Mouse (Mus musculus): Measurements from ENCODE around the gene Hk1. TPM values are rescaled to one million over a fixed set of nuclear protein-coding genes. Genes with fewer than 3 reads are reported as not detected.

Gene Hk1
- total and polyA plus RNA-seq, 3 experiments, result 192 to 740 (median 441) TPM

DNA sequence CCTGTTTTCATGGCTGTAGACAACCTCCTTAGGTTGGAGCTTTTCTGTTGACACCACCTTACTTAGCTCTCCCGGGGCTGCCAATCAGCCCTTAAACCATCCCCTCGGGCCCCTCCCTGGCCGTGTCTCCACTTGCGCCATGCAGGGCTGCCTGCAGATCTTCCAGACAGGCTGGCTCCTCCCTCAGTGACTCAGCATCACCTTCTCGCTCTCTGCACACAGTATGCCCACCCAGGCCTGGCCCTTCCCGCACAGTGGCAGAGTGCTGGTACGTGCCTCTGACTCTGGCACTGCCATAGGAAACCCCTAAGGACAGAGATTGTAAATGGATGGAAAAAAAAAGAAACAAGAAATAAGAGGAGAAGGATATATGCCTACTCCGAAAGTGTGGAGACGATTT, 96.9 kb downstream of the Hk1 start:
- Histone ChIP-seq H3K4me3 (ENCODE audit: control insufficient read depth in 1 of 2, insufficient read depth in 1 of 2, low read depth in 2 of 2, low read length in 2 of 2) (no peak overlapping the region), H3K9me3 (replicated peaks; ENCODE audit: insufficient read depth, low read length) (no peaks in the 10 kb centered on the region), H3K4me1 (ENCODE audit: control insufficient read depth in 1 of 2, insufficient read depth in 2 of 2, low read length in 2 of 2) (no peaks in the 10 kb centered on the region), H3K27ac (ENCODE audit: control insufficient read depth, low read depth, low read length) (no peak overlapping the region), H3K27me3 (ENCODE audit: control insufficient read depth in 1 of 2, insufficient read depth in 2 of 2, low read length in 2 of 2) (no peaks in the 10 kb centered on the region), H3K9ac (ENCODE audit: control insufficient read depth, low read depth, low read length, poor library complexity, severe bottlenecking) (no peak overlapping the region), H3K36me3 (ENCODE audit: control insufficient read depth in 1 of 2, insufficient read depth in 2 of 2, low read length in 2 of 2) (peaks cover 0 to 38% of the 10 kb centered on the region in 2 experiments; a peak in 2 of 4 replicates), H3K79me2 (ENCODE audit: control insufficient read depth, insufficient read depth, low read length, poor library complexity) (no peaks in the 10 kb centered on the region)
- no peak for TF ChIP-seq ELF1 (IDR thresholded peaks at IDR 0.05; ENCODE audit: low read depth, low read length)
- TF ChIP-seq POLR2A (IDR thresholded peaks at IDR 0.05; ENCODE audit: control insufficient read depth in 1 of 2, insufficient read depth in 1 of 2, low read depth in 1 of 2, low read length in 2 of 2, poor library complexity in 1 of 2), result 0 out of 4 replicates have a peak, but pooled peaks of 1 of the 2 experiments have one; percentile 1
- TF ChIP-seq ETS1 (IDR thresholded peaks at IDR 0.05; ENCODE audit: low read depth, low read length), result no peak
- TF ChIP-seq HCFC1 (IDR thresholded peaks at IDR 0.05; ENCODE audit: low read depth, low read length), result no peak
- no peak for TF ChIP-seq MXI1 (IDR thresholded peaks at IDR 0.05; ENCODE audit: low read depth, low read length)
- TF ChIP-seq ZKSCAN1 (IDR thresholded peaks at IDR 0.05; ENCODE audit: low read depth, low read length), result peak; percentile 64; the same call in 1 of the 2 replicates
- no peak for TF ChIP-seq MYC (IDR thresholded peaks at IDR 0.05; ENCODE audit: low read depth, low read length)
- no peak for DNase-seq (ENCODE audit: low read depth, low spot score)

DNA sequence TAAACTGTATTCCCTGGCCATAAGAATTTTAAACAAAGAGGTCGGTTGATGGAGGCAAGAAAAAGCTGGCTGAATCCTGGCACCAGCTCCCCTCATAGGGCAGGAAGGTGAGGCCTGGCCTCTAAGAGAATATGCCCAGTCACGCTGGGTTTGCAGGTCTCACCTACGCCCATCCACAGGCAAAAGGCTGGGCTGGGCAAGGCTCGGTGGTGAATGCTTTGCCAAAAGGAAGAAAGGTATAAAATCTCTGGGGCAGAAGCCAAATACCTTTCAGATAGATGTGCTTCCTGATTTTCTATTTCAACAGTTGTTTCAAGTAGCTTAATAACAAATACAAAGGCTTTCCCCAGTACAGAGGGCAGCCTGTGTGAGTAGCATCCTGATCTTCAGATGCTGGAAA, 100.0 kb downstream of the Hk1 start:
- no peak for TF ChIP-seq TCF12 (IDR thresholded peaks at IDR 0.05; ENCODE audit: low read depth, low read length)
- no peak for DNase-seq (ENCODE audit: low read depth, low spot score)
- H3K9me3 ChIP-seq (replicated peaks; ENCODE audit: insufficient read depth, low read length), result no peaks in the 10 kb centered on the region
- H3K27me3 ChIP-seq (ENCODE audit: control insufficient read depth in 1 of 2, insufficient read depth in 2 of 2, low read length in 2 of 2), result no peaks in the 10 kb centered on the region
- no peak overlapping the region for H3K4me3 ChIP-seq (ENCODE audit: control insufficient read depth in 1 of 2, insufficient read depth in 1 of 2, low read depth in 2 of 2, low read length in 2 of 2)
- no peaks in the 10 kb centered on the region for H3K4me1 ChIP-seq (ENCODE audit: control insufficient read depth in 1 of 2, insufficient read depth in 2 of 2, low read length in 2 of 2)
- no peak overlapping the region for H3K9ac ChIP-seq (ENCODE audit: control insufficient read depth, low read depth, low read length, poor library complexity, severe bottlenecking)
- H3K36me3 ChIP-seq (ENCODE audit: control insufficient read depth in 1 of 2, insufficient read depth in 2 of 2, low read length in 2 of 2), result peaks cover 0 to 35% of the 10 kb centered on the region in 2 experiments; a peak in 2 of 4 replicates
- H3K79me2 ChIP-seq (ENCODE audit: control insufficient read depth, insufficient read depth, low read length, poor library complexity), result no peaks in the 10 kb centered on the region
- no peak overlapping the region for H3K27ac ChIP-seq (ENCODE audit: control insufficient read depth, low read depth, low read length)

DNA sequence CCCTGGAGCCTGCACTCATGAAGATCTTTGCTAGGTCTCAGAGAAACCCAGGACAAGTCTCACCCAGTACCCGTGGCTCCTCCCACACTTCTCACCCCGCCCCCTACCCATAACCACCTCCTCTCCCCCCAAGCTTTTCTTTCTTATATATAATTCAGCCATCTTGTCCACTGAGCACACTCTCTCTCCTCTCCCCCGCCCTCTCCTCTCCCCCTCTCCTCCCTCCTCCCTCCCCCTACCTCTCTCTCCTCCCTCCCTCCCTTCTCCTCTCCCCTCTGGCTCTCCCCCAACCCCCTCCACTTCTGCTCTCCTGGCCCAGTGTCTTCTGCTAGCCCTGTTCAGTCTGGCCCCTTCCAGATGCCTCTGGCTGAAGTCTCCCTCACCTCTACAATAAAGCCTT, 100.6 kb downstream of the Hk1 start:
- Histone ChIP-seq H3K9me3 (replicated peaks; ENCODE audit: insufficient read depth, low read length) (no peaks in the 10 kb centered on the region), H3K27ac (ENCODE audit: control insufficient read depth, low read depth, low read length) (no peak overlapping the region), H3K4me3 (ENCODE audit: control insufficient read depth in 1 of 2, insufficient read depth in 1 of 2, low read depth in 2 of 2, low read length in 2 of 2) (no peak overlapping the region), H3K4me1 (ENCODE audit: control insufficient read depth in 1 of 2, insufficient read depth in 2 of 2, low read length in 2 of 2) (no peaks in the 10 kb centered on the region), H3K36me3 (ENCODE audit: control insufficient read depth in 1 of 2, insufficient read depth in 2 of 2, low read length in 2 of 2) (peaks cover 0 to 40% of the 10 kb centered on the region in 2 experiments; a peak in 2 of 4 replicates), H3K9ac (ENCODE audit: control insufficient read depth, low read depth, low read length, poor library complexity, severe bottlenecking) (no peak overlapping the region), H3K79me2 (ENCODE audit: control insufficient read depth, insufficient read depth, low read length, poor library complexity) (no peaks in the 10 kb centered on the region), H3K27me3 (ENCODE audit: control insufficient read depth in 1 of 2, insufficient read depth in 2 of 2, low read length in 2 of 2) (no peaks in the 10 kb centered on the region)
- DNase-seq (ENCODE audit: low read depth, low spot score), result no peak
- TF ChIP-seq CTCF (IDR thresholded peaks at IDR 0.05 in 2 of 3, conservative IDR thresholded peaks at IDR 0.05 in 1 of 3; ENCODE audit: control insufficient read depth in 1 of 3, insufficient read depth in 1 of 3, low read depth in 2 of 3, low read length in 3 of 3, poor library complexity in 1 of 3, severe bottlenecking in 1 of 3) (no peak), ZNF384 (IDR thresholded peaks at IDR 0.05; ENCODE audit: low read depth, low read length) (no peak), TAL1 (IDR thresholded peaks at IDR 0.05; ENCODE audit: low read length) (no peak), POLR2A (IDR thresholded peaks at IDR 0.05; ENCODE audit: control insufficient read depth in 1 of 2, insufficient read depth in 1 of 2, low read depth in 1 of 2, low read length in 2 of 2, poor library complexity in 1 of 2) (no peak; a peak in 1 of 4 replicates), SIN3A (IDR thresholded peaks at IDR 0.05; ENCODE audit: low read length) (no peak), POLR2AphosphoS5 (IDR thresholded peaks at IDR 0.05; ENCODE audit: borderline replicate concordance, low read depth, low read length) (no peak), TCF12 (IDR thresholded peaks at IDR 0.05; ENCODE audit: low read depth, low read length) (no peak), ZC3H11A (IDR thresholded peaks at IDR 0.05; ENCODE audit: low read depth, low read length) (no peak), RAD21 (IDR thresholded peaks at IDR 0.05; ENCODE audit: low read depth, low read length) (no peak), POLR2AphosphoS2 (IDR thresholded peaks at IDR 0.05; ENCODE audit: low read length) (no peak)
